Mouse (Mus musculus) mesoderm, embryonic 11.5 days (tissue): ENCODE results near the gene Mea1.

ENCODE experiments used
- DNase-seq: peaks from one replicate; pipeline ENCODE4 v3.0.0-alpha.2; 2012; ENCODE audit warnings: low read depth, low spot score

Mea1 gene

GRCm38 (mm10) chr17:46678416-46678815 is at the start of gene Mea1:
Mea1 (plus strand) TSS chr17:46678793.
- DNase-seq, result no peak

GRCm38 (mm10) chr17:46629685-46630441 is 48.7 kb upstream of the Mea1 start:
- peak; percentile 85 for DNase-seq

- DNase-seq, result peak; percentile 77
These were observed 41.6 kb upstream of the Mea1 start for GRCm38 (mm10) chr17:46636831-46637523.

GRCm38 (mm10) chr17:46639929-46640328 is 38.7 kb upstream of the Mea1 start:
- DNase-seq, result no peak

- no peak for DNase-seq
These were observed 36.5 kb upstream of the Mea1 start for GRCm38 (mm10) chr17:46642060-46642459.

GRCm38 (mm10) chr17:46644152-46644805 is 34.3 kb upstream of the Mea1 start:
- no peak for DNase-seq

- DNase-seq, result no peak
These were observed 33.6 kb upstream of the Mea1 start for GRCm38 (mm10) chr17:46644916-46645475.

- DNase-seq, result peak; percentile 99
These were observed 32.9 kb upstream of the Mea1 start, which contains the start of the genes Klc4 and Mrpl2 for GRCm38 (mm10) chr17:46645561-46646321. Klc4 (minus strand) TSS chr17:46646022. Mrpl2 (plus strand) TSS chr17:46646229.

GRCm38 (mm10) chr17:46646322-46646662 is 32.3 kb upstream of the Mea1 start:
- DNase-seq, result no peak

GRCm38 (mm10) chr17:46647279-46647678 is 31.3 kb upstream of the Mea1 start:
- DNase-seq, result no peak

GRCm38 (mm10) chr17:46648436-46648835 is 30.2 kb upstream of the Mea1 start:
- DNase-seq, result no peak

- DNase-seq, result no peak
These were observed 28.8 kb upstream of the Mea1 start for GRCm38 (mm10) chr17:46649811-46650210.

- DNase-seq, result peak; percentile 94
These were observed 28.2 kb upstream of the Mea1 start, which contains the start of gene Cul7 for GRCm38 (mm10) chr17:46650232-46651031. Cul7 (plus strand) TSS chr17:46650337.

GRCm38 (mm10) chr17:46651292-46651691 is 27.3 kb upstream of the Mea1 start:
- DNase-seq, result no peak

GRCm38 (mm10) chr17:46651755-46652547 is 26.6 kb upstream of the Mea1 start:
- no peak for DNase-seq

- DNase-seq, result no peak
These were observed 22.5 kb upstream of the Mea1 start for GRCm38 (mm10) chr17:46656054-46656453.

GRCm38 (mm10) chr17:46661351-46661750 is 17.2 kb upstream of the Mea1 start:
- DNase-seq, result no peak

- DNase-seq, result no peak
These were observed 16.6 kb upstream of the Mea1 start for GRCm38 (mm10) chr17:46661981-46662380.

- DNase-seq, result no peak
These were observed 15.9 kb upstream of the Mea1 start for GRCm38 (mm10) chr17:46662730-46663129.

GRCm38 (mm10) chr17:46667712-46668111 is 10.9 kb upstream of the Mea1 start:
- DNase-seq, result no peak
